Mouse (Mus musculus) spleen, postnatal 14 days (tissue): Measurements from ENCODE around the gene Btbd35f21.
"Not testable (repeated sequence)": the region's sequence is repeated elsewhere in the genome, so short reads cannot be mapped to it uniquely, and the experiment has no call there.

Source experiments
- DNase-seq, 2 experiments: peaks; one replicate each; pipeline ENCODE4 v3.0.0; 2021 to 2022; ENCODE audit warnings: low spot score in 2 of 2

The Btbd35f21 gene

GRCm38 (mm10) chrX:32725809-32726208, at the start of gene Btbd35f21:
TSS of gene Btbd35f21 (plus strand) at chrX:32726109.
- not testable (repeated sequence) for DNase-seq
